Mouse (Mus musculus): ENCODE data around the gene Supt20.

- TF ChIP-seq POLR2A (IDR thresholded peaks at IDR 0.05; ENCODE audit: insufficient read depth, low read depth, low read length) (no peak), CTCF (IDR thresholded peaks at IDR 0.05; ENCODE audit: insufficient read depth, low read depth, low read length) (no peak)
Observed at GRCm38 (mm10) chr3:54647583-54647982, 45.0 kb upstream of the Supt20 start.
